Mouse (Mus musculus): ENCODE data around the gene Cobl.

GRCm38 (mm10) chr11:12382991-12383390, 81.8 kb downstream of the Cobl start:
- TF ChIP-seq CTCF (IDR thresholded peaks at IDR 0.05; ENCODE audit: borderline replicate concordance, insufficient read depth, low read depth, low read length) (no peak), POLR2A (IDR thresholded peaks at IDR 0.05; ENCODE audit: borderline replicate concordance, insufficient read depth, low read length) (no peak)

Data from cerebellum, adult 2 months (tissue).